Mouse (Mus musculus): ENCODE results near the gene Hgd.

DNA sequence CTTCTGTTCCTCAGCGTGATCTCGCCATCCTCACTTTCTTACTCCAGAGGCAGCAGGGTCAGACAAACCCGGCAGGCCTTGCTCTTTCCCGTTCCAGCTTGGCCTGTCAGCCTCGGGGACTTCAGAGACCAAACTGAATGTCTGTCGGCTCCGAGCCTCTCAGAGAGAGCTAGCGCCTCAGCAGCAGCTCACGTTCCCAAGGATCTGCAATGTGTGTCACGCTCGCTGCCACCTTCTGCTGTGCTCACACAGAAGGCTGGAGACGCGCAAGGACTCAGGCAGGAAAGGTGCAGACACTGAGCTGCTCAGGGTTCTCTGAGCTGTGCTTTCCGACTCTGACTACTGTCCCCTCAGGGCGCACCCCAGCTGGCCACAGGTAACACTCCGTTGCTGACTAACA is 67.1 kb downstream of the Hgd start:
- no peak for TF ChIP-seq CTCF (IDR thresholded peaks at IDR 0.05; ENCODE audit: extremely low read depth, insufficient read depth, low read length)
- TF ChIP-seq POLR2A (IDR thresholded peaks at IDR 0.05; ENCODE audit: extremely low read depth, insufficient read depth, low read length), result no peak
